Mouse (Mus musculus): ENCODE measurements around the gene Srebf1.
A peak's percentile ranks its signal among the peaks of the same experiment; 100 is the strongest.

Gene Srebf1

DNA sequence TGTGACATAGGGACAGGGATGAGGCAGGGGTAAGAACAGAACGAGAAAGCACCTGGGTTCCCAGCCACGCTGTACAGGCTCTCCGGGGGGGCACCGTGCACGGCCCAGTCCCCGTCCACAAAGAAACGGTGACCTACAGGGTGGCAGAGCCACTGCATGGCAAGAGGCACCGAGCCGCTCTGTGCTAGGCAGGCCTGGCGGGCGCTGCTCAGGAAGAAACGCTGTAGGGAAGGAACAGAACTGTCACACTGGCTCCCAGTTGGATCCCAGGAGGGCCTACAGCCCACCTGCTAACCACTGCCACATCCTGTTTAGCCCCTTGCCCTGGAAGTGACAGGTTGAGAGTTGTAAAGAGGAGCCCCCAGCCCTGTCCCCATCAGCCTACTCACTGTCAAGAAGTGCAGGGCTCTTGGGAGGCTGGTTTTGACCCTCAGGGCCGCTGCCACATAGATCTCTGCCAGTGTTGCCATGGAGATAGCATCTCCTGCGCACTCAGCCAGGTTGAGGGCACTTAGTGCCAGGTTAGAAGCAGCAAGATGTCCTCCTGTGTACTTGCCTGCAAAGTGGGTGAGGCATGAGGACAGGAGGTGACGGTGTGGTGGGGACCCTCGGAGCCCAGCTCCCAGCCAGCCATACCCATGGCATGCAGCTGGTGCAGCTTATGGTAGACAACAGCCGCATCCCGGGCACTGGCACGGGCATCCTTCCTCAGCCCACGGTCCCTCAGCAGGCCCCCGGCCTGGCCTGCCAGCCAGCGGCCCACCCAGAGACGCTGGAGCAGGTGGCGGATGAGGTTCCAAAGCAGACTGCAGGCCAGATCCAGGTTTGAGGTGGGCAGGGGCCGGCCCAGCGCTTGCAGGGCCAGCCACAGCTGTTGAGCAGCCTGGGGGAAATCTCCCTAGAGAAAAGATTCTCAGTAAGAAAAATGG, 19.4 kb downstream of the Srebf1 start:
- DNase-seq: no peak

DNA sequence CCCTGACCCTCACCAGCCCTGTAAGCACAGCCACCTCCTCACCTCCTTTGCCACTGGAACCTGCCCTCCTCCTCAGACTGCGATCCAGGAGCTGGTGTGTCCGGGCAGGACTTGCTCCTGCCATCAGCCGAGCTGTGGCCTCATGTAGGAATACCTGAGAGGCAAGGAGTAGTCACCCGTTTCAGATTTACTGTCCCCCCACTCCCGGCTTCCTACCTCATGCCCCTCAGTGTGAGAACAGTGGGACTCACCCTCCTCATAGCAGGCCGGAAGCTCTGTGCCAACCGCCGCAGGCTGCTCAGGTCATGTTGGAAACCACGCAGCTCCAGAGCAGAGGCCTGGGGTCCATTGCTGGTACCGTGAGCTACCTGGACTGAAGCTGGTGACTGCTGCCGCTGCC, 22.0 kb downstream of the Srebf1 start:
- no peak for DNase-seq

DNA sequence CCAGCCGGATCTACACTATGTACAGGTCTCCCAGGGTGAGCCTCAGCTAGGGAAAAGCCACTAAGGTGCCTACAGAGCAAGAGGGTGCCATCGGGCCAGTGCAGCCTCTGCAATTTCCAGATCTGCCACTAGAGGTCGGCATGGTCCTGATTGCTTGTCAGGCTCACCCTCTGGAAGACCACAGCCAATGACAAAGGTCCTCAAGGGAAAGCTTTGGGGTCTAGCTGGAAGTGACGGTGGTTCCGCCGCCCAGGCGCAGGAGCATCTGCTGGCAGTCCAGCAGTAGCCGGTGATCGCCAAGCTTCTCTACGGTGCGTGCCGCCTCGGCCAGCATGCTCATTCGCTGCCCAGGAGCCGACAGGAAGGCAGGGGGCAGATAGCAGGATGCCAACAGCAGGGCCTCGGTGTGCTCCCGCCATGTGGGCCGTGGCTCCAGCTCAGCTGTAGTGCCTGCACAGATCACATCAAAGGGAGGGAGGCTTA, 22.6 kb downstream of the Srebf1 start:
- peak; percentile 96 for DNase-seq

DNA sequence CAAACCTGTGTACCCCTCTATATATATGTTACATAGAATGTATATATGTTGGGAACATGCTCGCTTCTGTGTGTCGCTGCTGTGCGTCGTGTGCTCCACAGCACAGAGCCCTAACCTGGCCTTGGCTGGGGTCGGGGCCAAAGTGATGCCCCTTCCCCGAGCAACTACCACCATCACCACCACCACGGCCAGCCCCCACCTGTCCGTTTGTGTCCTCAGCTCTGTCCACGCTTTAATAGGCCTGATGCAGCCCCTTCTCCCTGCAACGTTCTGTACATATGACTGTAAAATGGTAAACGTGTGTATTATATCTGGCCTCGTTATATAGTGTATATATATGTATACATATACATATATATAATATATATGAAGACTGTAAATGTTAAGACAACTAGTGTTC, 23.7 kb downstream of the Srebf1 start:
- no peak for DNase-seq

DNA sequence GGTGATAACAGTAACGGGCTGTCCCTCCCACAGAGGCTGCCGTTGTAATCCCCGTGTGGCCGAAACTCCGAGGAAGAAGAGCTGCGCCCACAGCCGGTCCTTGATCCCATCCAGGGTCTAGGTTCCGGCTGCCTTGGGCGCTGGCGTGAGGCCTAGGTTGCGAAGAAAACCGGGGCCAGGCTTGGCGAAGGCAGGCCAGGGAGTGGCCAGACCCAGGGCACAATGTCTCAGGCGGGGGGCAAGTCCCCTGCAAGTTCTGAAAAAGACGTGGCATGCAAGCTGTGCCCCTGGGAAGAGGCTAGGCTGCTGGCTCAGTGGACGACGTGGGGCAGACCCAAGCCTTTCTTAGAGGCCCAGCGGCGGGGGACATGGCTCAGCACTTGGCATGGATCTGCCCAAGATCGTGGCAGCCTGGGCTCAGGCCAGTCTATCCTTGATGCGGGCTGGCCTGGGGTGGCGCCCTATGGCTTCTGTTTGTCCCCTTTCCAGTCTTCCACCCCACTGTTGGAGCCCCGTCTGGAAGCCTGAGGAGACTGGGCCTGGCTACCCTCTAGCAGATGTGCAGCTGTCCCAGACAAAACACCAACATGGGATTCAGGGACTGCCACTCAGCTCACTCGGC, 24.3 kb downstream of the Srebf1 start:
- DNase-seq: no peak

DNA sequence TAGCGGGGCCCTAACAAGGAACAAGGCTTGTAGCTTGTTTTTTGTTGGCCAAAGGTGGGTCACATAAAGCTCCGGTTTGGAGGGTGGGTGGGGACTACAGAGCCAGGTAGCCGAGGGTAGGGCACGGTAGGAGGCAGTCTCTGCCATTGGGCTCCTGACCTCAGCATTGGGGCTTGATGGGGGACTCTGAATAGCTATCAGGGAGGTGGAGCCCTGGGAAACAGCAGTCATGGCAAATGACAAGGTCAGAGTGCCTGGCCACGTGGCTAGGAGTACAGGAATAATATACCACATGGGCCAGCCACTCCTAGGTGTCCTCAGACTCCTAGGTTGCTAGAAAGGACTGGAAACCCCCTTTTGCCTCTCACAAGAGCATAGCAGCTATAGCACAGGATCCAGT, 26.0 kb downstream of the Srebf1 start:
- DNase-seq: no peak

DNA sequence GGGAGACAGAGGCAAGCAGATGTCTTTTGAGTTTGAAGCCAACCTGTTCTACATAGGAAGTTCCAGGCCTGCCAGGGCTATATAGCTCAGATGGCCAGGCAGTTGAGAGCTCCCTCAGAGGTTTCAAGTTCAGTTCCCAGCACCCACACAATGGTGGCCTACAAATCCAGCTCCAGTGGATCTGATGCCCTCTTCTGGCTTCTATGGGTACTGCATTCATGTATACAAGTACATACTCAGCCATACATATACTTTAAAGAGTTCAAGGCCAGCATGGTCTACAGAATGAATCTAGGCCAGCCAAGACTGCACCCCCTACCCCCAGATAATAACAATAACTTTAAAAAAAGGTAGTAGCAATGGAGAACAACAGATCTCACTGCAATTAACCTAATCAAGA, 27.3 kb downstream of the Srebf1 start:
- no peak for DNase-seq

DNA sequence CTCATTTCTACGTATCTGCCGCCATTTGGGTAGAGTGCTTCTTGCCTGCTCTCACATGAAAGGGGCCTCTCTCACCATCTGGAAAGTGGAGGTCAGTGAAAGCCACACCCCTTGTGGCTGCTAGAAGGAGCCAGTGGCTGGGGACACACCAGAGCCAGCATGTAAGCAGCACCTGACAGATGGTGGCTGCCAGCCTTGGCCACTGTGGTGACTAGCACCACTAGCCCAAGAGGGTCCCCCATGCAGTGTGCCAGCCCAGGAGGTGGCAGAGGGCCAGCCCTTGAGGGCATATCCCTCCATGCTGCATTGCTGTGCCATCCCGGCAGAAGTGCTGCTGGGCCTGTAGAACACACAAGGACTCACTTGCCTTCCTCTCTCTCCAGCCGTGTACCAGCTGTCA, 28.8 kb downstream of the Srebf1 start:
- DNase-seq: no peak

DNA sequence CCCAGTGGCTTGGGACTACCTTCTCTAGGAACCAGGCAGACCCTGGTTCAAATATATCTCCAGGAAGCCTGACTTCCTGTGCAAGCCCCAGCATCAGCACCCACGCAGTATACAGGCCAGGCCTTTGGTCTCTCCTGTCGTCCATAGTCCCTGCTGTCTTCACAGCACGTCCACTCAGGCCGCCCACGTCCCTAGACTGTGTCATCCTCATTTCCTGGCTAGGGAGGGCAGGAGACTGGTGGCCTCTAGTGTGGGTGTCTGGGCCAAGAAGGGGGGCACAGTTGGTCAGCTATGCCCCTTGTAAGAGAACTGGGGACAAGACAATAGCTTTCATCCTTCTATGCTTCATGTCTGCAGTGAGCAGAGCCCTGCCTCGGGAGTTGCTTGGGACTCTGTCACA, 29.8 kb downstream of the Srebf1 start:
- DNase-seq: no peak

DNA sequence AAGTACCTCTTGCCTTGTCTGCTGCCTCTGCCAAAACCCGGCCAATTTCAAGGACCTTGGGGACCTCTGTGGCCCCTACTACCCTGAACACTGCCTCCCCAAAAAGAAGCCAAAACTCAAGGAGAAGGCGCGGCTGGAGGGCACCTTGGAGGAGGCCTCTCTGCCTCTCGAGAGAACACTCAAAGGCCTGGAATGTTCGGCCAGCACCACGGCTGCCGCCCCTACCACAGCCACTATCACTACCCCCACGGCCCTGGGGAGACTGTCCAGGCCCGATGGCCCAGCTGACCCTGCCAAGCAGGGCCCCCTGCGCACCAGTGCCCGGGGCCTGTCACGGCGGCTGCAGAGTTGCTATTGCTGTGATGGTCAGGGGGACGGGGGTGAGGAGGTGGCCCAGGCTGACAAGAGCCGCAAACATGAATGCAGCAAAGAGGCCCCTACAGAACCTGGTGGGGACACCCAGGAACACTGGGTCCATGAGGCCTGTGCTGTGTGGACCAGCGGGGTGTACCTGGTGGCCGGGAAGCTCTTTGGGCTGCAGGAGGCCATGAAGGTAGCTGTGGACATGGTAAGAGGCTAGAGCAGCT, 32.2 kb downstream of the Srebf1 start:
- DNase-seq: peak; percentile 43

DNA sequence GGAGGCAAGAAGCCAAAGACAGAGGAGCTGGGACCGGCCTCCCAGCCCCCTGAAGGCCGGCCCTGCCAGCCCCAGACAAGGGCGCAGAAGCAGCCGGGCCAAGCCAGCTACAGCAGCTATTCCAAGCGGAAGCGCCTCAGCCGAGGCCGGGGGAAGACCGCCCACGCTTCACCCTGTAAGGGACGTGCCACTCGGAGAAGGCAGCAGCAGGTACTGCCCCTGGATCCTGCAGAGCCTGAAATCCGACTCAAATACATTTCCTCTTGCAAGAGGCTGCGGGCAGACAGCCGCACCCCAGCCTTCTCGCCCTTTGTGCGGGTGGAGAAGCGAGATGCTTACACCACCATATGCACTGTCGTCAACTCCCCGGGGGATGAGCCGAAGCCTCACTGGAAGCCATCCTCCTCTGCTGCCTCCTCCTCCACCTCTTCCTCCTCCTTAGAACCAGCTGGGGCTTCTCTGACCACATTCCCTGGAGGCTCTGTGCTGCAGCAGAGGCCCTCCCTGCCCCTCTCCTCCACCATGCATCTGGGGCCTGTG, 32.8 kb downstream of the Srebf1 start:
- DNase-seq: no peak

DNA sequence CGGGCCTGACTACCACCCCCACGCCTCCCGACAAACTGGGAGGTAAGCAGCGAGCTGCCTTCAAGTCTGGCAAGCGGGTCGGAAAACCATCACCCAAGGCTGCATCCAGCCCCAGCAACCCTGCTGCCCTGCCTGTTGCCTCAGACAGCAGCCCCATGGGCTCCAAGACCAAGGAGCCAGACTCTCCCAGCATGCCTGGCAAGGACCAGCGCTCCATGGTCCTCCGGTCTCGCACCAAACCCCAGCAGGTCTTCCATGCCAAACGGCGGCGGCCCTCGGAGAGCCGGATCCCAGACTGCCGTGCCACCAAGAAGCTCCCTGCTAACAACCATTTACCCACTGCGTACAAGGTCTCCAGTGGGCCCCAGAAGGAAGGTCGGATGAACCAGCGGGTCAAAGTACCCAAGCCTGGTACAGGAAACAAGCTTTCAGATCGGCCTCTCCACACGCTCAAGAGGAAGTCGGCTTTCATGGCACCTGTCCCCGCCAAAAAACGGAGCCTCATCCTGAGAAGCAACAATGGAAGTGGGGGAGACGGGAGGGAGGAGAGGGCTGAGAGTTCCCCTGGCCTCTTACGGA, 34.0 kb downstream of the Srebf1 start:
- no peak for DNase-seq

DNA sequence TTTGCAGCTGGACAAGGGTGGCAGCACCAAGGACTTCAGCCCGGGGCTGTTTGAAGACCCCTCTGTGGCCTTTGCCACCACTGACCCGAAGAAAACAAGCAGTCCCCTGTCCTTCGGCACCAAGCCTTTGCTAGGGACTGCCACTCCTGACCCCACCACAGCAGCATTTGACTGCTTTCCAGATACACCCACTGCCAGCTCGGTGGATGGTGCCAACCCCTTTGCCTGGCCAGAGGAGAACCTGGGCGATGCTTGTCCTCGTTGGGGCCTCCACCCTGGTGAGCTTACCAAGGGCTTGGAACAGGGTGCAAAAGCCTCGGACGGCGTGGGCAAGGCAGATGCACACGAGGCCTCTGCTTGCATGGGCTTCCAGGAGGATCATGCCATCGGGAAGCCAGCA, 35.3 kb downstream of the Srebf1 start:
- DNase-seq: no peak

DNA sequence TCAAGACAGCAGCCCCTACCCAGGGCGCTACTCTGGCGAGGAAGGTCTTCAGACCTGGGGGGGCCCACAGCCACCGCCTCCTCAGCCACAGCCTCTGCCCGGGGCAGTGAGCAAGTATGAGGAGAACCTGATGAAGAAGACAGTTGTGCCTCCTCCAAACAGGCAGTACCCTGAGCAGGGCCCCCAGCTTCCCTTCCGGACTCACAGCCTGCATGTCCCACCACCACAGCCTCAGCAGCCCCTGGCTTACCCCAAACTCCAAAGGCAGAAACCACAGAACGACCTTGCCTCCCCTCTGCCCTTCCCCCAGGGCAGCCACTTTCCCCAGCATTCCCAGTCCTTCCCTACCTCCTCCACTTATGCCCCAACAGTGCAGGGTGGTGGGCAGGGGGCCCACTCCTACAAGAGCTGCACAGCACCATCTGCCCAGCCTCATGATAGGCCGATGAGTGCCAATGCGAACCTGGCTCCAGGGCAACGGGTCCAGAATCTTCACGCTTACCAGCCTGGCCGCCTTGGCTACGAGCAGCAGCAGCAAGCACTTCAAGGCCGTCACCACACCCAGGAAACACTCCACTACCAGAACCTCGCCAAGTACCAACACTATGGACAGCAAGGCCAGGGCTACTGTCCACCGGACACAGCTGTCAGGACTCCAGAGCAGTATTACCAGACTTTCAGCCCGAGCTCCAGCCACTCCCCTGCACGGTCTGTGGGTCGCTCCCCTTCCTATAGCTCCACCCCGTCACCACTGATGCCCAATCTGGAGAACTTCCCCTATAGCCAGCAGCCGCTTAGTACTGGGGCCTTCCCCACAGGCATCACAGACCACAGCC, 36.8 kb downstream of the Srebf1 start:
- DNase-seq: no peak

DNA sequence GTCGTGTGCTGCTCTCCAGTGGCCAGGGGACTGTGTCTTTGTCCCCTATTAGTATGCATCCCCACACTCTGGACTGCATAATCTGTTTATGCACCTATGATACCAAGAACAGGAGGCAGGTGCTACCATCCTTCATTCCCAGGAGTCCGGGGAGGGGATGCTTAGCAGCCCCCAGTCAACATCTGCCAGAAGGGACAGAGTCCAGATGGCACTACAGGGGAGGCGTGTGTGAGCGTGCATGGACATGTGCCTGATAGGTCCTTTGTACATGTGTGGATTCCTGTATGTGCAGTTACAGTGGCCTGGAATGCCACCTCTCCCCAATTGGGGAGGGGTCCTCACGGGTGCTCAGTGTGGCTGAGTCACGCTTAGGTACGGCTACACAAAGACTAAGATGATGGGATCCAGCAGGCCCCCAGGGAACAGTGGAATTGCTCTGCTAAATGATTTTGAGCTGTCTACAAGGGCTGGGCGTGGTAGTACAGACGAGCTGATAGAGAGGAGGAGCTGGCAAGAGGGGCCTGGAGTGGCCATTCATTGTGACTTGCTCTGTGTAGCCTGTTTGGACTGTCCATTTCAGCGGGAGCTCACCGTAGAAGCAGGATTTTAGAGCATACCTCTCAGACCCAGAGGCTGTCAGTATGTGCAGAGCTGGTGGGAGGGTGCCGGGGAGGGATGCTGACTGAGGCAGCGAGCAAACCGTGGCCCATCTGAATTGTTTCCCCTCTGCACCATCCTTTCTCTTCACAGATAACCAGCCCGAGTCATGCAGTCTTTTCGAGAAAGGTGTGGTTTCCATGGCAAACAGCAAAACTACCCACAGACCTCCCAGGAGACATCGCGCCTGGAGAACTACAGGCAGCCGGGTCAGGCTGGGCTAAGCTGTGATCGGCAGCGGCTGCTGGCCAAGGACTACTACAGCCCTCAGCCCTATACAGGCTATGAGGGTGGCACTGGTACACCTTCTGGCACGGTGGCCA, 37.7 kb downstream of the Srebf1 start:
- DNase-seq: no peak

DNA sequence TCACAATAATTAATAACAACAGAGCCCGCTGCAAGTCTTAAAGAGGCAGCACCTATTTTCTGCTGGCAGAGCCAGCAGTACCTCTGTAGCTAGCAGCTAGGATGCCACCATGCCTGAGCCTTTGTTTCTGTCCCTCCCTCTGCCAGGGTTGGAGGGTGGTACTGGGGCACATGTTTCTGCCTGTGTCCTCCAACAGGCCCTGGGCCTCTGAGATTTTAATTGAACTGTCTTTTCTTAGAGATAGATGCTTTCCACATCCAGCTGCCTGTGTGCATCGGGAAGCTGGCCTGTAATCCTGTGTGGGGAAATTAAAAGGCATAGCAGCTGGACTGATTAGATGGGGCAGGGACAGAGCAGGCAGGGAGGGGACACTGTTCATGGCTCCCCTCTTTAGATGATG, 39.6 kb downstream of the Srebf1 start:
- DNase-seq: no peak

DNA sequence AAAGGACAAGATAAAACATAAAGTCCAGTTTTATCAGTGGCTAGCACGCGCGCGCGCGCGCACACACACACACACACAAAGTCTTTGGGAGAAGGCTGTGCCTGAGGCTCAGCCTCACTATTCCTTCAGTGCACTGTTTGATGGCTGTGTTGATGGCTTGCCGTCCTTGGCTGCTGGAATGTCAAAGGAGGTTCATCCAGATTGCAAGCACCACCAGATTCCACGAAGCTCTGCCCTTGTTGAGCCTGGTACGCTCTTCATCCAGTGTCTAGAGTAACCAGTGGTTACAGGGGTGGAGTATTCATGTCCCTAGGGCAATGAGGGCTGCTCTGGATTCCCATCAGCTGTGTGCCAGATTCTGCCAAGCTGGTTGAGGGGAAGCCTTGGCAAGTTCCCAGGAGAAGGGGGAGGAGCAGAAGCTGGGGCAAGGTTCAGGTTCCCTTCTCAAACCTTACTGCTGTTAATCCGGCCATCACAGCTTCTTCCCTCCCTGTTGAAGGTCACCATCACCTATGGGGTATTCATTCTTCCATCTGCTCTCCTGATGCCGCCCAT, 40.2 kb downstream of the Srebf1 start:
- DNase-seq: no peak

DNA sequence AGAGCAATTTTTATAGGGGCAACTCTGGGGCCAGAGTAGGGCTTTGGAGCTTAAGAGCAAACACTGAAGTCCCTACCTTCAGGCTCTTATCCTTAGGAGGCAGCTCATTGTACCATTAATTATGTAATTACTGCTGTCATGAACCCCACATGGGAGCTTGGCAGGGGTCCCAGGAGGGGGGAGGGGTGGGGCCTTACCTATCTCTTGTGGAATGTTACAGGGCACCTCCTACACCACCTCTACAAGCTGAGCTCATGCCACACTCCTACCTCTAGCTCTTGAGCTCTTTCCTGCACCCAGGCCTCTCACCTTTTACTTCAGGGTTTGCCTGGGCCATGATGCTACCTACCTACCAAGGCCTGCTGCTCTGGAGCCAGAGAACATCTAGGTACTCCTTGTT, 43.9 kb downstream of the Srebf1 start:
- peak; percentile 71 for DNase-seq

DNA sequence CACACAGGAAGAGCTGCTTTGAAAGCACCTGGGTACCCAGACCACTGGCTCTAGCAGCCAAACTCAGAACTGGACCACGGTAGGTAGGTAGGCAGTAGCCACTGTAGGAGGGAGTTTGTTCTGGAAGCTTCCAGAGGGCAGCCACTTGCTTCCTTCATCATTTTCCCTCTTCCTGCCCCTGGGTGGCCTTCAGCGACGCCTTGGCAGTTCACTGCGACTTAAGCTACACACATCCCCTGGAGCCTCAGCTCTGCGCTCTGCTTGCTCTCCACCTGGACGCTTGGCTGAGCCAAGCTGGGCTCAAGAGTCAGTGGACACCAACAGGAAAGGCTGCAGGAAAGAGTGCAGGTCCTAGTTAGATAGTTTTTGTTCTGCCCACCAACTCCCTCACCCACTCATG, 44.4 kb downstream of the Srebf1 start:
- DNase-seq: no peak

DNA sequence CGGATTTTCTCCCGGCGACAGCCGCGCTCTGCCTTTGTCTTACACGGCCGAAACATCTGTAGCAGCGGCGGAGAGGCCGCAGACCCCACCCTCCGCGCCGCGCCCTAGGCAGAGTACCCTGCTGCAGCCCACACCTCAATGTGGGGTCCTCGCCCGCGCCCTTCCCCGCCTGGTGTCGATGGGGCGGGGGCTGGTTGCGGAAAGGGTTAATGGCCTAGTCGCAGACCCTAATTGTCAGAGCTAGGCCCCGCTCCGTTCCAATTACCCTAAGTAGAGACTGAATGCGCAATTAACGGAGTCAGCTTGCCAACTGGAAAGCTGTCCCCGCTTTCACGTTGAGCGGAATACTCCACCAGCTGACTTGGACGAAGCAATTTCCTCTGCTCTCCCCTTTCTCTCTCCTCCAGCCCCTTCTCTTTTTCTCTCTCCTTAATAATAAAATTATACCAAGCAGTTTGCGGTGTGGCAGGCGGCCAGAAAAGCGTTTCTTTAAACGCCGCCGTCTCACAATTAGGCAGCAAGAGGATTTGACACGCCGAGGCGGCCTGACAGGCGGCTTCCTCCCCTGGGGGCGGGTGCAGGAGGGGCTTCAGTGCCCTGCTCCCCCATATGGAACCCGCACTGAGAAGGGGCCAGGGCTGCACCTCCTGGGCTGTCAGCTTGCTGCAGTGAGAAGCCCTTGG, 45.3 kb downstream of the Srebf1 start:
- DNase-seq: no peak
